Mouse (Mus musculus) CH12.LX (cell line): ENCODE results near the gene Tiam1. TPM values are rescaled to one million over a fixed set of nuclear protein-coding genes. Genes with fewer than 3 reads are reported as not detected.

Experiments used
- DNase-seq: peaks from one replicate; pipeline ENCODE4 v3.0.0-alpha.2; 2013; ENCODE audit errors: extremely low read depth
- H3K27ac ChIP-seq: 2 replicates; pipeline ENCODE4 v1.5.1; 2012; ENCODE audit warnings: low read depth, mild to moderate bottlenecking, control low read depth, moderate library complexity; ENCODE audit not compliant: insufficient read depth
- H3K27me3 ChIP-seq: replicated peaks from 2 replicates; pipeline ENCODE3; 2012; ENCODE audit warnings: inconsistent platforms
- H3K36me3 ChIP-seq, 2 experiments: replicated peaks in 1 of 2; 2 replicates each; pipeline versions ENCODE3 to v1.6.1; 2012; ENCODE audit warnings: inconsistent platforms in 1 of 2, low read length in 1 of 2, mild to moderate bottlenecking in 1 of 2, mixed read lengths in 1 of 2, moderate library complexity in 1 of 2; ENCODE audit not compliant: control insufficient read depth in 1 of 2, insufficient read depth in 1 of 2
- H3K4me1 ChIP-seq, 2 experiments: 2 replicates each; pipeline ENCODE4 v1.6.1; 2012; ENCODE audit warnings: inconsistent platforms in 1 of 2, moderate library complexity in 1 of 2; ENCODE audit not compliant: insufficient read depth in 2 of 2, control insufficient read depth in 1 of 2
- H3K4me2 ChIP-seq: 2 replicates; pipeline ENCODE4 v1.6.1; 2012; ENCODE audit warnings: low read depth, mild to moderate bottlenecking, control low read depth; ENCODE audit not compliant: poor library complexity, insufficient read depth, severe bottlenecking
- H3K4me3 ChIP-seq, 3 experiments: fragments of 150-350 bp in 1 of 3; sonication (generic) in 1 of 3; replicated peaks in 1 of 3; 2 replicates each; pipeline versions ENCODE3 to v1.5.1; 2011 to 2012; ENCODE audit warnings: low read depth in 2 of 3, low read length in 2 of 3, mild to moderate bottlenecking in 2 of 3, moderate library complexity in 2 of 3, control low read depth in 1 of 3, improper control_type of control experiment in 1 of 3, inconsistent platforms in 1 of 3, mixed read lengths in 1 of 3; ENCODE audit not compliant: poor library complexity in 1 of 3
- H3K79me2 ChIP-seq: replicated peaks from 2 replicates; pipeline ENCODE4 v1.6.1; 2012; ENCODE audit warnings: mild to moderate bottlenecking, moderate library complexity; ENCODE audit not compliant: control insufficient read depth, poor library complexity, insufficient read depth, severe bottlenecking; ENCODE audit errors: extremely low read depth
- H3K9ac ChIP-seq: 2 replicates; pipeline ENCODE4 v1.6.1; 2012; ENCODE audit warnings: low read depth, mild to moderate bottlenecking, control low read depth, moderate library complexity; ENCODE audit not compliant: insufficient read depth
- H3K9me3 ChIP-seq: replicated peaks from 2 replicates; pipeline ENCODE3; 2012; ENCODE audit warnings: low read length, inconsistent platforms, mixed read lengths
- CHD2 ChIP-seq: IDR thresholded peaks from 2 replicates; pipeline ENCODE4 v1.6.1; 2011; ENCODE audit warnings: low read length, improper control_type of control experiment
- CTCF ChIP-seq, 2 experiments: IDR thresholded peaks in 1 of 2; conservative IDR thresholded peaks in 1 of 2; 2 replicates each; pipeline ENCODE4 v1.5.1; 2011 to 2012; ENCODE audit warnings: low read depth in 2 of 2, low read length in 2 of 2, improper control_type of control experiment in 1 of 2, inconsistent platforms in 1 of 2, mild to moderate bottlenecking in 1 of 2, moderate library complexity in 1 of 2
- EP300 ChIP-seq: IDR thresholded peaks from 2 replicates; pipeline ENCODE4 v1.6.1; 2011; ENCODE audit warnings: low read length, improper control_type of control experiment
- ETS1 ChIP-seq: conservative IDR thresholded peaks from 2 replicates; pipeline ENCODE4 v1.6.1; 2012; ENCODE audit warnings: low read depth, mild to moderate bottlenecking, inconsistent platforms, low read length, improper control_type of control experiment, moderate library complexity
- IRF4 ChIP-seq: IDR thresholded peaks from 2 replicates; pipeline ENCODE4 v1.6.1; 2014; ENCODE audit warnings: low read depth, mild to moderate bottlenecking, inconsistent platforms, low read length, improper control_type of control experiment
- JUN ChIP-seq: IDR thresholded peaks from 2 replicates; pipeline ENCODE4 v1.6.1; 2011; ENCODE audit warnings: low read depth, mild to moderate bottlenecking, low read length, improper control_type of control experiment, moderate library complexity; ENCODE audit not compliant: insufficient read depth
- JUND ChIP-seq: conservative IDR thresholded peaks from 2 replicates; pipeline ENCODE4 v1.6.1; 2011; ENCODE audit warnings: low read depth, low read length, improper control_type of control experiment
- KAT2A ChIP-seq: IDR thresholded peaks from 2 replicates; pipeline ENCODE4 v1.6.1; 2012; ENCODE audit warnings: low read length, improper control_type of control experiment, inconsistent platforms; ENCODE audit not compliant: insufficient replicate concordance
- MAX ChIP-seq: IDR thresholded peaks from 2 replicates; pipeline ENCODE4 v1.6.1; 2011; ENCODE audit warnings: low read length, improper control_type of control experiment
- MXI1 ChIP-seq: IDR thresholded peaks from 2 replicates; pipeline ENCODE4 v1.6.1; 2011; ENCODE audit warnings: mild to moderate bottlenecking, low read depth, low read length, improper control_type of control experiment
- NELFE ChIP-seq: IDR thresholded peaks from 2 replicates; pipeline ENCODE4 v1.6.1; 2011; ENCODE audit warnings: low read depth, low read length, improper control_type of control experiment
- PAX5 ChIP-seq: IDR thresholded peaks from 2 replicates; pipeline ENCODE4 v1.6.1; 2012; ENCODE audit warnings: low read length, inconsistent platforms, mixed read lengths
- SIN3A ChIP-seq: IDR thresholded peaks from 2 replicates; pipeline ENCODE4 v1.6.1; 2012; ENCODE audit warnings: low read length, improper control_type of control experiment, inconsistent platforms
- SMC3 ChIP-seq: IDR thresholded peaks from 2 replicates; pipeline ENCODE4 v1.6.1; 2011; ENCODE audit warnings: low read depth, low read length, improper control_type of control experiment
- TCF12 ChIP-seq: IDR thresholded peaks from 2 replicates; pipeline ENCODE4 v1.6.1; 2014; ENCODE audit warnings: low read depth, mild to moderate bottlenecking, inconsistent platforms, low read length, improper control_type of control experiment
- USF1 ChIP-seq: IDR thresholded peaks from 2 replicates; pipeline ENCODE4 v1.6.1; 2014; ENCODE audit warnings: low read depth, mild to moderate bottlenecking, inconsistent platforms, low read length, improper control_type of control experiment
- ZKSCAN1 ChIP-seq: IDR thresholded peaks from 2 replicates; pipeline ENCODE4 v1.6.1; 2012; ENCODE audit warnings: low read depth, inconsistent platforms, low read length, improper control_type of control experiment, borderline replicate concordance
- ZMIZ1 ChIP-seq: IDR thresholded peaks from 2 replicates; pipeline ENCODE4 v1.6.1; 2012; ENCODE audit warnings: low read depth, mild to moderate bottlenecking, inconsistent platforms, low read length, improper control_type of control experiment
- dilution Hi-C: fragments of 300-500 bp; cut with MboI; formaldehyde crosslinking; loops from 2 replicates; pipeline ENCODE4 v1.14.3; 2020; ENCODE audit warnings: low sequenced_read_pairs; ENCODE audit not compliant: extremely low pct_unique_long_range_greater_than_20kb, extremely low pct_ligation_motif_present
- in situ Hi-C: fragments of 300-500 bp; cut with MboI; formaldehyde crosslinking; loops from 3 replicates; pipeline ENCODE4 v1.14.3; 2019; ENCODE audit warnings: low sequenced_read_pairs, low pct_ligation_motif_present, low pct_unique_long_range_greater_than_20kb, mixed read lengths
- polyA plus RNA-seq: library from polyadenylated mRNA; unstranded; fragments of >175 nt; gene quantifications from 2 replicates; pipeline ENCODE4 v1.2.1, GENCODE M21; 2012; ENCODE audit warnings: low read depth; ENCODE audit not compliant: insufficient read length
- total RNA-seq, 2 experiments: library from RNA; depleted of rRNA; stranded (reverse); fragments of 300-350 nt in 1 of 2; fragments of >200 nt in 1 of 2; gene quantifications; 2 replicates each; pipeline ENCODE4 v1.2.3; 2012 to 2014

The Tiam1 gene
- total and polyA plus RNA-seq, 3 experiments = 0.03 to 0.40 (median 0.04) TPM

GRCm38 (mm10) chr16:89936571-89936970, 207.0 kb downstream of the Tiam1 start:
- H3K4me2 ChIP-seq = no peak overlapping the region
- no peak overlapping the region for H3K4me3 ChIP-seq
- TF ChIP-seq ETS1 (no peak), USF1 (no peak), SMC3 (no peak), NELFE (no peak), MXI1 (no peak), EP300 (no peak), JUND (no peak), CHD2 (no peak), ZKSCAN1 (no peak), JUN (no peak), TCF12 (no peak), KAT2A (no peak), CTCF (conservative IDR thresholded peaks at IDR 0.05 in 1 of 2, IDR thresholded peaks at IDR 0.05 in 1 of 2; ENCODE audit: low read depth in 2 of 2, low read length in 2 of 2) (no peak), SIN3A (no peak), ZMIZ1 (no peak)
- dilution Hi-C loops (no loop called here), in situ Hi-C loops (no loop called here)
- H3K27ac ChIP-seq = no peak overlapping the region
- H3K4me1 ChIP-seq = no peaks in the 10 kb centered on the region
- H3K27me3 ChIP-seq = no peaks in the 10 kb centered on the region
- DNase-seq = no peak
- peaks cover 50% of the 10 kb centered on the region for H3K9me3 ChIP-seq
- no peaks in the 10 kb centered on the region for H3K36me3 ChIP-seq
- no peak overlapping the region for H3K9ac ChIP-seq
- no peaks in the 10 kb centered on the region for H3K79me2 ChIP-seq

GRCm38 (mm10) chr16:89935398-89935797, 208.2 kb downstream of the Tiam1 start:
- Histone ChIP-seq H3K79me2 (no peaks in the 10 kb centered on the region), H3K36me3 (no peaks in the 10 kb centered on the region), H3K27me3 (no peaks in the 10 kb centered on the region), H3K4me1 (no peaks in the 10 kb centered on the region), H3K9ac (no peak overlapping the region), H3K4me2 (no peak overlapping the region), H3K27ac (no peak overlapping the region), H3K4me3 (no peak overlapping the region), H3K9me3 (peaks cover 49% of the 10 kb centered on the region)
- TF ChIP-seq MAX = no peak
- TF ChIP-seq PAX5 = no peak
- no peak for TF ChIP-seq JUND
- no peak for TF ChIP-seq USF1
- TF ChIP-seq IRF4 = no peak
- no peak for TF ChIP-seq JUN
- in situ Hi-C loops = no loop called here
- dilution Hi-C loops = no loop called here
- DNase-seq = no peak
